Mouse (Mus musculus): ENCODE measurements around the gene Adtrp.

GRCm38 (mm10) chr13:41828296-41828754 lies 19.2 kb downstream of the Adtrp start:
- TF ChIP-seq CTCF (IDR thresholded peaks at IDR 0.05; ENCODE audit: insufficient read depth, low read depth, low read length) (no peak), POLR2A (IDR thresholded peaks at IDR 0.05; ENCODE audit: insufficient read depth, low read depth, low read length) (no peak)

Measured in olfactory bulb, adult 2 months (tissue).